Mouse (Mus musculus): ENCODE results near the gene Ano6. TPM values are rescaled to one million over a fixed set of nuclear protein-coding genes. Genes with fewer than 3 reads are reported as not detected.
A peak's percentile ranks its signal among the peaks of the same experiment; 100 is the strongest.

Gene Ano6
- polyA plus RNA-seq, 1 experiment from 2014 or later, result 35.2 TPM

GRCm38 (mm10) chr15:95898438-95898837 is 107.8 kb downstream of the Ano6 start:
- WGBS, result 96% methylated on average over 6 of the region's 6 CpGs
- H3K9me3 ChIP-seq (replicated peaks; ENCODE audit: low read length), result no peaks in the 10 kb centered on the region
- no peaks in the 10 kb centered on the region for H3K27me3 ChIP-seq (ENCODE audit: insufficient read depth, low read length)
- 0 out of 2 replicates have a peak, but pooled peaks cover 14% of the 10 kb centered on the region for H3K36me3 ChIP-seq (ENCODE audit: insufficient read depth, low read length)
- H3K9ac ChIP-seq (ENCODE audit: low read depth, low read length), result no peak overlapping the region
- TF ChIP-seq CTCF (IDR thresholded peaks at IDR 0.05; ENCODE audit: low read depth), result no peak
- ATAC-seq (replicated peaks; ENCODE audit: low FRiP score, low read depth) (no peak), DNase-seq (ENCODE audit: low spot score) (no peak)
- H3K4me1 ChIP-seq (replicated peaks; ENCODE audit: insufficient read depth, low read length), result no peaks in the 10 kb centered on the region
- no peak overlapping the region for H3K4me2 ChIP-seq (ENCODE audit: low read length)
- no peak overlapping the region for H3K27ac ChIP-seq
- no peak overlapping the region for H3K4me3 ChIP-seq (replicated peaks; ENCODE audit: low read depth, low read length)

GRCm38 (mm10) chr15:95902396-95902795 is 111.8 kb downstream of the Ano6 start:
- Histone ChIP-seq H3K36me3 (ENCODE audit: insufficient read depth, low read length) (no peaks in the 10 kb centered on the region), H3K4me1 (replicated peaks; ENCODE audit: insufficient read depth, low read length) (no peaks in the 10 kb centered on the region; the same call in 1 of the 2 replicates), H3K4me2 (ENCODE audit: low read length) (no peak overlapping the region), H3K27ac (no peak overlapping the region), H3K4me3 (replicated peaks; ENCODE audit: low read depth, low read length) (no peak overlapping the region), H3K27me3 (ENCODE audit: insufficient read depth, low read length) (no peaks in the 10 kb centered on the region), H3K9me3 (replicated peaks; ENCODE audit: low read length) (no peaks in the 10 kb centered on the region), H3K9ac (ENCODE audit: low read depth, low read length) (no peak overlapping the region)
- no peak for TF ChIP-seq CTCF (IDR thresholded peaks at IDR 0.05; ENCODE audit: low read depth)
- ATAC-seq (replicated peaks; ENCODE audit: low FRiP score, low read depth) (no peak), DNase-seq (ENCODE audit: low spot score) (no peak)
- WGBS, result 80% methylated on average over 5 of the region's 5 CpGs

GRCm38 (mm10) chr15:95904247-95904646 is 113.6 kb downstream of the Ano6 start:
- ATAC-seq (replicated peaks; ENCODE audit: low FRiP score, low read depth) (no peak), DNase-seq (ENCODE audit: low spot score) (no peak)
- H3K4me2 ChIP-seq (ENCODE audit: low read length), result no peak overlapping the region
- H3K4me3 ChIP-seq (replicated peaks; ENCODE audit: low read depth, low read length), result no peak overlapping the region
- TF ChIP-seq CTCF (IDR thresholded peaks at IDR 0.05; ENCODE audit: low read depth), result no peak
- no peaks in the 10 kb centered on the region for H3K27me3 ChIP-seq (ENCODE audit: insufficient read depth, low read length)
- no peaks in the 10 kb centered on the region for H3K9me3 ChIP-seq (replicated peaks; ENCODE audit: low read length)
- no peak overlapping the region for H3K27ac ChIP-seq
- 55% methylated on average over 14 of the region's 14 CpGs for WGBS
- no peaks in the 10 kb centered on the region; the same call in 1 of the 2 replicates for H3K4me1 ChIP-seq (replicated peaks; ENCODE audit: insufficient read depth, low read length)
- peaks cover 3% of the 10 kb centered on the region; the same call in 1 of the 2 replicates for H3K36me3 ChIP-seq (ENCODE audit: insufficient read depth, low read length)
- no peak overlapping the region for H3K9ac ChIP-seq (ENCODE audit: low read depth, low read length)

GRCm38 (mm10) chr15:95906017-95906749 is 115.5 kb downstream of the Ano6 start:
- Histone ChIP-seq H3K4me1 (replicated peaks; ENCODE audit: insufficient read depth, low read length) (no peaks in the 10 kb centered on the region; the same call in 1 of the 2 replicates), H3K4me3 (replicated peaks; ENCODE audit: low read depth, low read length) (no peak overlapping the region), H3K9me3 (replicated peaks; ENCODE audit: low read length) (no peaks in the 10 kb centered on the region), H3K27ac (peak overlapping the region; percentile 76), H3K9ac (ENCODE audit: low read depth, low read length) (no peak overlapping the region), H3K36me3 (ENCODE audit: insufficient read depth, low read length) (peaks cover 3% of the 10 kb centered on the region; the same call in 1 of the 2 replicates), H3K4me2 (ENCODE audit: low read length) (no peak overlapping the region), H3K27me3 (ENCODE audit: insufficient read depth, low read length) (no peaks in the 10 kb centered on the region)
- 28% methylated on average over 7 of the region's 7 CpGs for WGBS
- peak; percentile 62 for ATAC-seq (replicated peaks; ENCODE audit: low FRiP score, low read depth)
- peak; percentile 92 for DNase-seq (ENCODE audit: low spot score)
- no peak for TF ChIP-seq CTCF (IDR thresholded peaks at IDR 0.05; ENCODE audit: low read depth)

- no peak overlapping the region for H3K4me2 ChIP-seq (ENCODE audit: low read length)
- WGBS, result 88% methylated on average over 1 of the region's 1 CpGs
- no peak for ATAC-seq (replicated peaks; ENCODE audit: low FRiP score, low read depth)
- no peak overlapping the region for H3K4me3 ChIP-seq (replicated peaks; ENCODE audit: low read depth, low read length)
- no peak for TF ChIP-seq CTCF (IDR thresholded peaks at IDR 0.05; ENCODE audit: low read depth)
- no peaks in the 10 kb centered on the region for H3K27me3 ChIP-seq (ENCODE audit: insufficient read depth, low read length)
- H3K9ac ChIP-seq (ENCODE audit: low read depth, low read length), result no peak overlapping the region
- no peak for DNase-seq (ENCODE audit: low spot score)
- H3K9me3 ChIP-seq (replicated peaks; ENCODE audit: low read length), result no peaks in the 10 kb centered on the region
- H3K36me3 ChIP-seq (ENCODE audit: insufficient read depth, low read length), result peaks cover 3% of the 10 kb centered on the region; the same call in 1 of the 2 replicates
- H3K4me1 ChIP-seq (replicated peaks; ENCODE audit: insufficient read depth, low read length), result no peaks in the 10 kb centered on the region; the same call in 1 of the 2 replicates
- peak overlapping the region; percentile 76 for H3K27ac ChIP-seq
Observed at GRCm38 (mm10) chr15:95906891-95907290, 116.2 kb downstream of the Ano6 start.

GRCm38 (mm10) chr15:95907337-95907736 is 116.7 kb downstream of the Ano6 start:
- H3K27ac ChIP-seq, result peak overlapping the region; percentile 76

More at GRCm38 (mm10) chr15:95907337-95907736, 116.7 kb downstream of the Ano6 start:
- DNase-seq (ENCODE audit: low spot score) (no peak), ATAC-seq (replicated peaks; ENCODE audit: low FRiP score, low read depth) (no peak)
- no peak for TF ChIP-seq CTCF (IDR thresholded peaks at IDR 0.05; ENCODE audit: low read depth)
- Histone ChIP-seq H3K4me2 (ENCODE audit: low read length) (no peak overlapping the region), H3K4me3 (replicated peaks; ENCODE audit: low read depth, low read length) (no peak overlapping the region), H3K4me1 (replicated peaks; ENCODE audit: insufficient read depth, low read length) (no peaks in the 10 kb centered on the region; the same call in 1 of the 2 replicates), H3K27me3 (ENCODE audit: insufficient read depth, low read length) (no peaks in the 10 kb centered on the region), H3K36me3 (ENCODE audit: insufficient read depth, low read length) (peaks cover 3% of the 10 kb centered on the region; the same call in 1 of the 2 replicates), H3K9me3 (replicated peaks; ENCODE audit: low read length) (no peaks in the 10 kb centered on the region), H3K9ac (ENCODE audit: low read depth, low read length) (no peak overlapping the region)
- 53% methylated on average over 10 of the region's 10 CpGs for WGBS
